Mouse (Mus musculus): ENCODE results near the gene Ogfod1. TPM values are rescaled to one million over a fixed set of nuclear protein-coding genes. Genes with fewer than 3 reads are reported as not detected.

Gene Ogfod1
- total RNA-seq, 1 experiment = 19.1 TPM

- Histone ChIP-seq H3K4me1 (ENCODE audit: control insufficient read depth in 2 of 2, insufficient read depth in 2 of 2, low read length in 2 of 2, poor library complexity in 1 of 2) (peaks cover 0 to 4% of the 10 kb centered on the region in 2 experiments; a peak in 2 of 4 replicates), H3K36me3 (ENCODE audit: control insufficient read depth, insufficient read depth, low read length, poor library complexity, severe bottlenecking) (no peaks in the 10 kb centered on the region), H3K9ac (ENCODE audit: insufficient read depth, low read depth, low read length, poor library complexity, severe bottlenecking) (no peak overlapping the region), H3K9me3 (ENCODE audit: control insufficient read depth, insufficient read depth, low read depth, low read length) (no peaks in the 10 kb centered on the region), H3K4me3 (ENCODE audit: insufficient read depth in 1 of 2, low read depth in 1 of 2, low read length in 2 of 2, poor library complexity in 1 of 2, severe bottlenecking in 1 of 2) (no peak overlapping the region), H3K27ac (ENCODE audit: insufficient read depth, low read depth, low read length, poor library complexity, severe bottlenecking) (no peak overlapping the region)
- in situ Hi-C loops (cut with MboI; ENCODE audit: low sequenced_read_pairs in 2 of 2, unreplicated experiment in 2 of 2) = no loop called here
- DNase-seq (ENCODE audit: low read depth, low spot score) = no peak
- TF ChIP-seq ZNF384 (IDR thresholded peaks at IDR 0.05; ENCODE audit: low read depth, low read length) (no peak), HCFC1 (IDR thresholded peaks at IDR 0.05; ENCODE audit: borderline replicate concordance, insufficient read depth, low read length) (no peak), ZC3H11A (IDR thresholded peaks at IDR 0.05; ENCODE audit: borderline replicate concordance, low read depth, low read length) (no peak), MAFK (IDR thresholded peaks at IDR 0.05; ENCODE audit: insufficient read depth, low read depth, low read length) (no peak), CHD2 (IDR thresholded peaks at IDR 0.05; ENCODE audit: low read depth, low read length) (no peak)
Measured at GRCm38 (mm10) chr8:94094281-94094680, 57.3 kb downstream of the Ogfod1 start.

- TF ChIP-seq MAFK (IDR thresholded peaks at IDR 0.05; ENCODE audit: insufficient read depth, low read depth, low read length) = no peak
- TF ChIP-seq HCFC1 (IDR thresholded peaks at IDR 0.05; ENCODE audit: borderline replicate concordance, insufficient read depth, low read length) = peak; percentile 73
- peak within 1 kb of the TSS; percentile 54 to 84 for H3K4me3 ChIP-seq (ENCODE audit: insufficient read depth in 1 of 2, low read depth in 1 of 2, low read length in 2 of 2, poor library complexity in 1 of 2, severe bottlenecking in 1 of 2)
- peak within 1 kb of the TSS; percentile 89 for H3K9ac ChIP-seq (ENCODE audit: insufficient read depth, low read depth, low read length, poor library complexity, severe bottlenecking)
- in situ Hi-C loops (cut with MboI; ENCODE audit: low sequenced_read_pairs in 2 of 2, unreplicated experiment in 2 of 2) = no loop called here
- H3K36me3 ChIP-seq (ENCODE audit: control insufficient read depth, insufficient read depth, low read length, poor library complexity, severe bottlenecking) = no peaks in the 10 kb centered on the region
- no peaks in the 10 kb centered on the region; a peak in 2 of 4 replicates for H3K4me1 ChIP-seq (ENCODE audit: control insufficient read depth in 2 of 2, insufficient read depth in 2 of 2, low read length in 2 of 2, poor library complexity in 1 of 2)
- no peaks in the 10 kb centered on the region for H3K9me3 ChIP-seq (ENCODE audit: control insufficient read depth, insufficient read depth, low read depth, low read length)
- DNase-seq (ENCODE audit: low read depth, low spot score) = peak; percentile 97
- H3K27ac ChIP-seq (ENCODE audit: insufficient read depth, low read depth, low read length, poor library complexity, severe bottlenecking) = peak within 1 kb of the TSS; percentile 78; the same call in 1 of the 2 replicates
Measured at GRCm38 (mm10) chr8:94098081-94098974, 61.3 kb downstream of the Ogfod1 start, which contains the start of gene Bbs2. TSS of gene Bbs2 (minus strand) at chr8:94098928.

GRCm38 (mm10) chr8:94098996-94099395 lies 62.0 kb downstream of the Ogfod1 start:
- Histone ChIP-seq H3K4me3 (ENCODE audit: insufficient read depth in 1 of 2, low read depth in 1 of 2, low read length in 2 of 2, poor library complexity in 1 of 2, severe bottlenecking in 1 of 2) (peak overlapping the region in 1 of 2 experiments; percentile 47; a peak in 2 of 4 replicates), H3K27ac (ENCODE audit: insufficient read depth, low read depth, low read length, poor library complexity, severe bottlenecking) (no peak overlapping the region), H3K4me1 (ENCODE audit: control insufficient read depth in 2 of 2, insufficient read depth in 2 of 2, low read length in 2 of 2, poor library complexity in 1 of 2) (no peaks in the 10 kb centered on the region; a peak in 1 of 4 replicates), H3K9ac (ENCODE audit: insufficient read depth, low read depth, low read length, poor library complexity, severe bottlenecking) (peak overlapping the region; percentile 70; the same call in 1 of the 2 replicates), H3K9me3 (ENCODE audit: control insufficient read depth, insufficient read depth, low read depth, low read length) (no peaks in the 10 kb centered on the region), H3K36me3 (ENCODE audit: control insufficient read depth, insufficient read depth, low read length, poor library complexity, severe bottlenecking) (no peaks in the 10 kb centered on the region)
- DNase-seq (ENCODE audit: low read depth, low spot score) = no peak
- TF ChIP-seq MAFK (IDR thresholded peaks at IDR 0.05; ENCODE audit: insufficient read depth, low read depth, low read length) = no peak
- TF ChIP-seq HCFC1 (IDR thresholded peaks at IDR 0.05; ENCODE audit: borderline replicate concordance, insufficient read depth, low read length) = no peak
- no peak for TF ChIP-seq ZC3H11A (IDR thresholded peaks at IDR 0.05; ENCODE audit: borderline replicate concordance, low read depth, low read length)
- no peak for TF ChIP-seq ZNF384 (IDR thresholded peaks at IDR 0.05; ENCODE audit: low read depth, low read length)
- TF ChIP-seq CHD2 (IDR thresholded peaks at IDR 0.05; ENCODE audit: low read depth, low read length) = no peak
- in situ Hi-C loops (cut with MboI; ENCODE audit: low sequenced_read_pairs in 2 of 2, unreplicated experiment in 2 of 2) = no loop called here

- in situ Hi-C loops (cut with MboI; ENCODE audit: low sequenced_read_pairs in 2 of 2, unreplicated experiment in 2 of 2) = no loop called here
- H3K9me3 ChIP-seq (ENCODE audit: control insufficient read depth, insufficient read depth, low read depth, low read length) = no peaks in the 10 kb centered on the region
- no peak overlapping the region for H3K9ac ChIP-seq (ENCODE audit: insufficient read depth, low read depth, low read length, poor library complexity, severe bottlenecking)
- DNase-seq (ENCODE audit: low read depth, low spot score) = no peak
- H3K4me3 ChIP-seq (ENCODE audit: insufficient read depth in 1 of 2, low read depth in 1 of 2, low read length in 2 of 2, poor library complexity in 1 of 2, severe bottlenecking in 1 of 2) = no peak overlapping the region
- H3K36me3 ChIP-seq (ENCODE audit: control insufficient read depth, insufficient read depth, low read length, poor library complexity, severe bottlenecking) = no peaks in the 10 kb centered on the region
- peak; percentile 64; the same call in 1 of the 2 replicates for TF ChIP-seq ZNF384 (IDR thresholded peaks at IDR 0.05; ENCODE audit: low read depth, low read length)
- TF ChIP-seq HCFC1 (IDR thresholded peaks at IDR 0.05; ENCODE audit: borderline replicate concordance, insufficient read depth, low read length) = no peak
- no peak for TF ChIP-seq ZC3H11A (IDR thresholded peaks at IDR 0.05; ENCODE audit: borderline replicate concordance, low read depth, low read length)
- no peak overlapping the region for H3K27ac ChIP-seq (ENCODE audit: insufficient read depth, low read depth, low read length, poor library complexity, severe bottlenecking)
- no peaks in the 10 kb centered on the region; a peak in 1 of 4 replicates for H3K4me1 ChIP-seq (ENCODE audit: control insufficient read depth in 2 of 2, insufficient read depth in 2 of 2, low read length in 2 of 2, poor library complexity in 1 of 2)
Measured at GRCm38 (mm10) chr8:94104146-94104545, 67.1 kb downstream of the Ogfod1 start.

Data from ES-E14 (cell line).